Mouse (Mus musculus) E14TG2a.4 (cell line): ENCODE measurements at regions not wholly inside any gene's neighbourhood (a gene's known extent, or its start where the extent isn't known, plus 50 kb on each side); places are given as distances from the start of the nearest gene placed in this dataset.

Experiments used
- CTCF ChIP-seq: conservative IDR thresholded peaks from 2 replicates; pipeline ENCODE4 v1.5.1; 2014; ENCODE audit warnings: low read length
- POU5F1 ChIP-seq: IDR thresholded peaks from 2 replicates; pipeline ENCODE4 v1.6.1; 2014; ENCODE audit warnings: low read length, borderline replicate concordance

- TF ChIP-seq CTCF = no peak
- no peak for TF ChIP-seq POU5F1
Measured at GRCm38 (mm10) chr14:48352825-48353224, 93.1 kb upstream of the Tmem260 start.
